8 mouse cellular contexts compared by ENCODE assay signal in the genomic region with DNA sequence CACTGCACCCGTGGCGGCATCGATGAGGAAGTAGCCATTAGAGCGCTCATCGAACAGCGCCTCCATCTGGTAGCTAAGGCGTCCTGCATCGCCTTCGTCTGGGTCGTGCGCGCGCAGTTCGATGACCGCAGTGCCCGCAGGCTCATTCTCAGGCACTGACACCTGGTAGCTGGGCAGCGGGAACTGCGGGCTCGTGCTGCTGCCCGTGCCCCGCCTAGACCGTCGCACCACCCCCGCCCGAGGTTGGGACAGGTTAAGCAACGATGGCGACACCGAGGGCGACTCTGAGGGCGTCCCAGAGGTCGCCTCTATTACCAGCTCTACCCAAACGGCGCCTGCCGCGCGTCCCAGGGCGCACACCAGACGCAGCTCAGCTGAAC. TPM values are rescaled to one million over a fixed set of nuclear protein-coding genes. Genes with fewer than 3 reads are reported as not detected.
DNase-seq lines count a peak whose midpoint lies in the region; ATAC-seq and TF ChIP-seq lines count a peak whose summit lies in the region.

No protein-coding gene starts in this region.

- H3K4me3 ChIP-seq in spleen, adult 2 months (ENCODE audit: extremely low read depth, insufficient read depth, insufficient read length): peak overlapping the region; percentile 57
- H3K4me3 ChIP-seq in embryonic fibroblast, embryonic 13.5 days (ENCODE audit: insufficient read depth, low read length): 0 out of 2 replicates have a peak overlapping the region, but pooled peaks have one; percentile 3
- peak overlapping the region; percentile 54 for H3K4me3 ChIP-seq in intestine, postnatal 0 days (ENCODE audit: low read depth, low read length)
- peak overlapping the region; percentile 67 for H3K4me3 ChIP-seq in lung, embryonic 16.5 days (ENCODE audit: low read length)

- WGBS in spleen, adult 2 months: 10% methylated on average over 38 of the region's 38 CpGs
- WGBS in intestine, postnatal 0 days: under 1% methylated on average over 38 of the region's 38 CpGs
- WGBS in lung, embryonic 16.5 days: under 1% methylated on average over 38 of the region's 38 CpGs

- no peaks in the 10 kb centered on the region for H3K9me3 ChIP-seq in intestine, postnatal 0 days (ENCODE audit: control insufficient read depth)
- peaks cover 15% of the 10 kb centered on the region for H3K9me3 ChIP-seq in lung, embryonic 16.5 days (ENCODE audit: control insufficient read depth, low read length)

- peaks cover 10% of the 10 kb centered on the region for H3K27me3 ChIP-seq in spleen, adult 2 months (ENCODE audit: control insufficient read depth, insufficient read depth, low read length)
- H3K27me3 ChIP-seq in intestine, postnatal 0 days (replicated peaks; ENCODE audit: control insufficient read depth, insufficient read depth, low read length): peaks cover 33% of the 10 kb centered on the region
- H3K27me3 ChIP-seq in lung, embryonic 16.5 days (ENCODE audit: control insufficient read depth, insufficient read depth, low read depth, low read length): peaks cover 26% of the 10 kb centered on the region

- no peaks in the 10 kb centered on the region for H3K36me3 ChIP-seq in spleen, adult 2 months (ENCODE audit: control insufficient read depth, insufficient read depth, low read length)
- no peaks in the 10 kb centered on the region for H3K36me3 ChIP-seq in intestine, postnatal 0 days (ENCODE audit: control insufficient read depth, insufficient read depth)
- peaks cover 18% of the 10 kb centered on the region for H3K36me3 ChIP-seq in lung, embryonic 16.5 days (ENCODE audit: control insufficient read depth, insufficient read depth, low read length)

- TF ChIP-seq POLR2A in spleen, adult 2 months (IDR thresholded peaks at IDR 0.05; ENCODE audit: low read depth, low read length): no peak
- no peak for TF ChIP-seq POLR2A in embryonic fibroblast, embryonic 13.5 days (IDR thresholded peaks at IDR 0.05; ENCODE audit: low read depth, low read length)

- peak; percentile 32; the same call in 1 of the 2 replicates for TF ChIP-seq CTCF in spleen, adult 2 months (IDR thresholded peaks at IDR 0.05; ENCODE audit: extremely low read depth, insufficient read depth, insufficient read length, insufficient replicate concordance)
- peak; percentile 74; the same call in 1 of the 2 replicates for TF ChIP-seq CTCF in embryonic fibroblast, embryonic 13.5 days (IDR thresholded peaks at IDR 0.05; ENCODE audit: borderline replicate concordance, insufficient read depth, low read length)
- TF ChIP-seq CTCF in intestine, postnatal 0 days (IDR thresholded peaks at IDR 0.05; ENCODE audit: low read depth): peak; percentile 73

- H3K4me2 ChIP-seq in intestine, postnatal 0 days (replicated peaks; ENCODE audit: low read depth): peak overlapping the region; percentile 86
- H3K4me2 ChIP-seq in lung, embryonic 16.5 days (ENCODE audit: low read depth, low read length): peak overlapping the region; percentile 81

- peaks cover 10% of the 10 kb centered on the region for H3K4me1 ChIP-seq in spleen, adult 2 months (ENCODE audit: control insufficient read depth, insufficient read depth, insufficient read length)
- H3K4me1 ChIP-seq in embryonic fibroblast, embryonic 13.5 days (ENCODE audit: control insufficient read depth, insufficient read depth, low read length): no peaks in the 10 kb centered on the region
- peaks cover 4% of the 10 kb centered on the region; the same call in 1 of the 2 replicates for H3K4me1 ChIP-seq in intestine, postnatal 0 days (replicated peaks; ENCODE audit: control insufficient read depth, insufficient read depth, low read length)
- H3K4me1 ChIP-seq in lung, embryonic 16.5 days (replicated peaks; ENCODE audit: control insufficient read depth, insufficient read depth, low read length): peaks cover 8% of the 10 kb centered on the region; the same call in 1 of the 2 replicates

- 0 out of 2 replicates have a peak overlapping the region, but pooled peaks have one; percentile 17 for H3K9ac ChIP-seq in intestine, postnatal 0 days (ENCODE audit: low read depth, low read length)
- peak overlapping the region; percentile 76 for H3K9ac ChIP-seq in lung, embryonic 16.5 days (ENCODE audit: low read length)

- no peak for ATAC-seq in intestine, postnatal 0 days
- ATAC-seq in lung, embryonic 16.5 days (ENCODE audit: low read depth): peak; percentile 5; the same call in 1 of the 2 replicates
- ATAC-seq in activated CD4-positive, CD25-positive, alpha-beta regulatory T cell, adult 4 months: no peak

- DNase-seq in spleen, adult 2 months (ENCODE audit: low read depth in 1 of 2, low spot score in 2 of 2): no peak
- no peak for DNase-seq in spleen, adult 12 weeks (ENCODE audit: low spot score)
- peak; percentile 71 for DNase-seq in retina, postnatal 1 day
- DNase-seq in frontal cortex, postnatal 36 days (ENCODE audit: low spot score in 2 of 2): no peak

- H3K27ac ChIP-seq in spleen, adult 2 months (ENCODE audit: insufficient read depth, low read length): no peak overlapping the region
- H3K27ac ChIP-seq in embryonic fibroblast, embryonic 13.5 days (ENCODE audit: insufficient read depth, low read length): no peak overlapping the region
- H3K27ac ChIP-seq in intestine, postnatal 0 days (ENCODE audit: low read depth, low read length): no peak overlapping the region
- peak overlapping the region; percentile 86 for H3K27ac ChIP-seq in lung, embryonic 16.5 days (ENCODE audit: low read length)

RNA-seq across cellular contexts. Expression of gene Celsr1, which starts 0.8 kb away (rescaled TPM):
- 7.4 and 7.9 TPM in 2 replicates for polyA plus RNA-seq in spleen, adult 2 months (2012; rRNA removed)
- 0.20 and 0.91 TPM in 2 replicates for polyA plus RNA-seq in embryonic fibroblast, embryonic 13.5 days (2011; ENCODE audit: insufficient read length, low read depth, missing spikeins)
- 0.33 and 0.39 TPM in 2 replicates for polyA plus RNA-seq in intestine, postnatal 0 days (2015; fragmentation: Nextera tagmentation; extraction: Ambion mirVana)
- 3.5 and 3.6 TPM in 2 replicates for polyA plus RNA-seq in lung, embryonic 16.5 days (2015; fragmentation: Nextera tagmentation; extraction: Ambion mirVana)
- polyA plus RNA-seq in activated CD4-positive, CD25-positive, alpha-beta regulatory T cell, adult 4 months (2017; shearing (Covaris generic)): 1 to 10 TPM; 3.9 to 4.9 TPM

RNA-seq across cellular contexts. Expression of gene Gramd4, which starts 24.7 kb away (rescaled TPM):
- 36.2 and 43.9 TPM in 2 replicates for polyA plus RNA-seq in spleen, adult 2 months (2012; rRNA removed)
- polyA plus RNA-seq in embryonic fibroblast, embryonic 13.5 days (2011; ENCODE audit: insufficient read length, low read depth, missing spikeins): 18.0 and 31.4 TPM in 2 replicates
- polyA plus RNA-seq in intestine, postnatal 0 days (2015; fragmentation: Nextera tagmentation; extraction: Ambion mirVana): 5.6 and 6.4 TPM in 2 replicates
- 9.2 and 11.2 TPM in 2 replicates for polyA plus RNA-seq in lung, embryonic 16.5 days (2015; fragmentation: Nextera tagmentation; extraction: Ambion mirVana)
- polyA plus RNA-seq in activated CD4-positive, CD25-positive, alpha-beta regulatory T cell, adult 4 months (2017; shearing (Covaris generic)): 10 to 100 TPM; 20.5 to 22.7 TPM

Comparison
In these comparisons a context has a peak if more than half of its experiments do, and no peak if none do; other contexts are left out.
1. H3K4me3 ChIP-seq: peak in every context shown above with its lines; median percentile 67 in lung, embryonic 16.5 days; 57 in spleen, adult 2 months; 54 in intestine, postnatal 0 days; 3 in embryonic fibroblast, embryonic 13.5 days.